Mouse (Mus musculus) intestine, postnatal 0 days (tissue): Measurements from ENCODE around the gene B9d1. TPM values are rescaled to one million over a fixed set of nuclear protein-coding genes. Genes with fewer than 3 reads are reported as not detected.
A peak's percentile ranks its signal among the peaks of the same experiment; 100 is the strongest.

ENCODE experiments used
- ATAC-seq: fragments of 200-750 bp; cut with Nextera tagmentation; 2 replicates; pipeline ENCODE4 v1.8.0; 2017; ENCODE audit warnings: mild to moderate bottlenecking, moderate TSS enrichment, moderate library complexity
- H3K27ac ChIP-seq: fragments of 300-500 bp; sonication (generic); 2 replicates; pipeline ENCODE4 v1.5.1; 2014; ENCODE audit warnings: mild to moderate bottlenecking, low read depth, low read length, moderate library complexity
- H3K27me3 ChIP-seq: fragments of 300-500 bp; sonication (generic); replicated peaks from 2 replicates; pipeline ENCODE4 v1.6.1; 2014; ENCODE audit warnings: low read length, mixed read lengths; ENCODE audit not compliant: control insufficient read depth, insufficient read depth
- H3K36me3 ChIP-seq: fragments of 300-500 bp; sonication (generic); 2 replicates; pipeline ENCODE4 v1.6.1; 2014; ENCODE audit warnings: mild to moderate bottlenecking, moderate library complexity; ENCODE audit not compliant: control insufficient read depth, insufficient read depth
- H3K4me1 ChIP-seq: fragments of 300-500 bp; sonication (generic); replicated peaks from 2 replicates; pipeline ENCODE4 v1.6.1; 2014; ENCODE audit warnings: antibody characterized with exemption, low read length, mixed read lengths; ENCODE audit not compliant: control insufficient read depth, insufficient read depth
- H3K4me2 ChIP-seq: fragments of 300-500 bp; sonication (generic); replicated peaks from 2 replicates; pipeline ENCODE4 v1.6.1; 2014; ENCODE audit warnings: low read depth, mild to moderate bottlenecking, moderate library complexity
- H3K4me3 ChIP-seq: fragments of 300-500 bp; sonication (generic); 2 replicates; pipeline ENCODE4 v1.5.1; 2014; ENCODE audit warnings: low read depth, low read length
- H3K9ac ChIP-seq: fragments of 300-500 bp; sonication (generic); 2 replicates; pipeline ENCODE4 v1.6.1; 2014; ENCODE audit warnings: mild to moderate bottlenecking, low read depth, low read length
- H3K9me3 ChIP-seq: fragments of 300-500 bp; sonication (generic); 2 replicates; pipeline ENCODE4 v1.6.1; 2016; ENCODE audit warnings: mixed run types; ENCODE audit not compliant: control insufficient read depth
- CTCF ChIP-seq: sonication (generic); IDR thresholded peaks from 2 replicates; pipeline ENCODE4 v1.5.1; 2016; ENCODE audit warnings: low read depth, mild to moderate bottlenecking, control low read depth, antibody characterized with exemption, moderate library complexity
- WGBS: fragments of 180-500 bp; shearing (Covaris S2); extraction: QIAGEN DNeasy Blood & Tissue Kit; methylation state at CpG from one replicate; pipeline ENCODE4 v1.1.7; 2014; 5-methylcytosine and 5-hydroxymethylcytosine counted together
- polyA plus RNA-seq: library from polyadenylated mRNA; unstranded; fragments of >200 nt; fragmentation: Nextera tagmentation; extraction: Ambion mirVana; gene quantifications from 2 replicates; pipeline ENCODE4 v1.2.1, GENCODE M21; 2015

Gene B9d1
- polyA plus RNA-seq, 1 experiment from 2014 or later = 6.1 TPM

- H3K27ac ChIP-seq = no peak overlapping the region
- no peaks in the 10 kb centered on the region for H3K27me3 ChIP-seq
- H3K36me3 ChIP-seq = peaks cover 9% of the 10 kb centered on the region; the same call in 1 of the 2 replicates
- no peak overlapping the region for H3K4me3 ChIP-seq
- no peaks in the 10 kb centered on the region for H3K4me1 ChIP-seq
- no peak overlapping the region for H3K9ac ChIP-seq
- H3K9me3 ChIP-seq = no peaks in the 10 kb centered on the region
- WGBS = 80% methylated on average over 5 of the region's 5 CpGs
- no peak for TF ChIP-seq CTCF
- no peak overlapping the region for H3K4me2 ChIP-seq
- ATAC-seq = no peak
Observed at GRCm38 (mm10) chr11:61533571-61533970, 28.6 kb downstream of the B9d1 start.

- H3K27ac ChIP-seq = no peak overlapping the region
- WGBS = 56% methylated on average over 1 of the region's 1 CpGs
- H3K27me3 ChIP-seq = no peaks in the 10 kb centered on the region
- no peaks in the 10 kb centered on the region for H3K9me3 ChIP-seq
- H3K36me3 ChIP-seq = peaks cover 15% of the 10 kb centered on the region
- TF ChIP-seq CTCF = no peak
- no peaks in the 10 kb centered on the region for H3K4me1 ChIP-seq
- no peak overlapping the region for H3K4me3 ChIP-seq
- H3K9ac ChIP-seq = no peak overlapping the region
- H3K4me2 ChIP-seq = no peak overlapping the region
- no peak for ATAC-seq
Observed at GRCm38 (mm10) chr11:61535530-61535929, 30.6 kb downstream of the B9d1 start.

- no peak overlapping the region for H3K4me3 ChIP-seq
- 32% methylated on average over 3 of the region's 3 CpGs for WGBS
- TF ChIP-seq CTCF = no peak
- peaks cover 10% of the 10 kb centered on the region for H3K36me3 ChIP-seq
- H3K4me2 ChIP-seq = no peak overlapping the region
- no peaks in the 10 kb centered on the region for H3K9me3 ChIP-seq
- H3K27me3 ChIP-seq = no peaks in the 10 kb centered on the region
- H3K9ac ChIP-seq = no peak overlapping the region
- no peak for ATAC-seq
- H3K4me1 ChIP-seq = no peaks in the 10 kb centered on the region
- no peak overlapping the region for H3K27ac ChIP-seq
Observed at GRCm38 (mm10) chr11:61536952-61537351, 32.0 kb downstream of the B9d1 start.

- no peak for TF ChIP-seq CTCF
- ATAC-seq = no peak
- Histone ChIP-seq H3K36me3 (peaks cover 10% of the 10 kb centered on the region), H3K4me1 (no peaks in the 10 kb centered on the region), H3K4me3 (no peak overlapping the region), H3K27me3 (no peaks in the 10 kb centered on the region), H3K9me3 (no peaks in the 10 kb centered on the region), H3K4me2 (no peak overlapping the region), H3K27ac (no peak overlapping the region), H3K9ac (no peak overlapping the region)
- WGBS = 89% methylated on average over 3 of the region's 3 CpGs
Observed at GRCm38 (mm10) chr11:61537362-61537761, 32.4 kb downstream of the B9d1 start.

- Histone ChIP-seq H3K9ac (no peak overlapping the region), H3K4me3 (no peak overlapping the region), H3K4me1 (0 out of 2 replicates have a peak, but pooled peaks cover 3% of the 10 kb centered on the region), H3K27me3 (no peaks in the 10 kb centered on the region), H3K9me3 (no peaks in the 10 kb centered on the region), H3K4me2 (no peak overlapping the region), H3K36me3 (peaks cover 12% of the 10 kb centered on the region), H3K27ac (no peak overlapping the region)
- no peak for TF ChIP-seq CTCF
- no peak for ATAC-seq
- 82% methylated on average over 7 of the region's 7 CpGs for WGBS
Observed at GRCm38 (mm10) chr11:61540642-61541041, 35.7 kb downstream of the B9d1 start.

- TF ChIP-seq CTCF = no peak
- 84% methylated on average over 2 of the region's 2 CpGs for WGBS
- H3K27ac ChIP-seq = no peak overlapping the region
Observed at GRCm38 (mm10) chr11:61541106-61541505, 36.2 kb downstream of the B9d1 start.

GRCm38 (mm10) chr11:61545586-61545985, 40.6 kb downstream of the B9d1 start:
- TF ChIP-seq CTCF = no peak
- Histone ChIP-seq H3K9me3 (no peaks in the 10 kb centered on the region), H3K4me2 (0 out of 2 replicates have a peak overlapping the region, but pooled peaks have one; percentile 38), H3K4me1 (0 out of 2 replicates have a peak, but pooled peaks cover 7% of the 10 kb centered on the region), H3K36me3 (peaks cover 13% of the 10 kb centered on the region; the same call in 1 of the 2 replicates), H3K4me3 (no peak overlapping the region), H3K27me3 (no peaks in the 10 kb centered on the region), H3K9ac (no peak overlapping the region), H3K27ac (peak overlapping the region; percentile 76)
- ATAC-seq = no peak
- WGBS = 85% methylated on average over 2 of the region's 2 CpGs

More at GRCm38 (mm10) chr11:61541106-61541505, 36.2 kb downstream of the B9d1 start:
- Histone ChIP-seq H3K4me3 (no peak overlapping the region), H3K4me1 (0 out of 2 replicates have a peak, but pooled peaks cover 7% of the 10 kb centered on the region), H3K4me2 (no peak overlapping the region), H3K9me3 (no peaks in the 10 kb centered on the region), H3K9ac (no peak overlapping the region), H3K27me3 (no peaks in the 10 kb centered on the region), H3K36me3 (peaks cover 16% of the 10 kb centered on the region)
- ATAC-seq = no peak
